Mouse (Mus musculus) embryo, embryonic 11 days (tissue): ENCODE measurements around the gene Nrp2.

ENCODE experiments used
- DNase-seq: peaks from one replicate; pipeline ENCODE4 v3.0.0-alpha.2; 2015

The Nrp2 gene

GRCm38 (mm10) chr1:62825822-62826765 is 123.0 kb downstream of the Nrp2 start:
- no peak for DNase-seq

- DNase-seq = no peak
These were observed 124.2 kb downstream of the Nrp2 start for GRCm38 (mm10) chr1:62827316-62827715.

- DNase-seq = no peak
These were observed 125.1 kb downstream of the Nrp2 start for GRCm38 (mm10) chr1:62828156-62828555.

GRCm38 (mm10) chr1:62829690-62830417 is 126.8 kb downstream of the Nrp2 start:
- peak; percentile 46 for DNase-seq

- no peak for DNase-seq
These were observed 127.3 kb downstream of the Nrp2 start for GRCm38 (mm10) chr1:62830418-62830769.

- DNase-seq = no peak
These were observed 128.8 kb downstream of the Nrp2 start for GRCm38 (mm10) chr1:62831725-62832455.

GRCm38 (mm10) chr1:62833356-62833755 is 130.3 kb downstream of the Nrp2 start:
- no peak for DNase-seq

- no peak for DNase-seq
These were observed 131.5 kb downstream of the Nrp2 start for GRCm38 (mm10) chr1:62834443-62835185.

- no peak for DNase-seq
These were observed 135.0 kb downstream of the Nrp2 start for GRCm38 (mm10) chr1:62838083-62838482.

GRCm38 (mm10) chr1:62838631-62839030 is 135.5 kb downstream of the Nrp2 start:
- no peak for DNase-seq

- DNase-seq = no peak
These were observed 140.1 kb downstream of the Nrp2 start for GRCm38 (mm10) chr1:62843215-62843614.

GRCm38 (mm10) chr1:62850990-62851940 is 148.2 kb downstream of the Nrp2 start:
- DNase-seq = peak; percentile 74

- no peak for DNase-seq
These were observed 150.3 kb downstream of the Nrp2 start for GRCm38 (mm10) chr1:62853362-62853761.

GRCm38 (mm10) chr1:62853996-62854395 is 150.9 kb downstream of the Nrp2 start:
- DNase-seq = no peak

GRCm38 (mm10) chr1:62859098-62859497 is 156.0 kb downstream of the Nrp2 start:
- DNase-seq = no peak

- DNase-seq = peak; percentile 50
These were observed 156.6 kb downstream of the Nrp2 start for GRCm38 (mm10) chr1:62859556-62860300.

GRCm38 (mm10) chr1:62860327-62860726 is 157.2 kb downstream of the Nrp2 start:
- DNase-seq = no peak

GRCm38 (mm10) chr1:62860788-62861187 is 157.7 kb downstream of the Nrp2 start:
- no peak for DNase-seq
